Mouse (Mus musculus): ENCODE results near the gene Rnf11. TPM values are rescaled to one million over a fixed set of nuclear protein-coding genes. Genes with fewer than 3 reads are reported as not detected.

Rnf11 gene
- total and polyA plus RNA-seq, 3 experiments, result 14.0 to 44.9 (median 44.4) TPM

DNA sequence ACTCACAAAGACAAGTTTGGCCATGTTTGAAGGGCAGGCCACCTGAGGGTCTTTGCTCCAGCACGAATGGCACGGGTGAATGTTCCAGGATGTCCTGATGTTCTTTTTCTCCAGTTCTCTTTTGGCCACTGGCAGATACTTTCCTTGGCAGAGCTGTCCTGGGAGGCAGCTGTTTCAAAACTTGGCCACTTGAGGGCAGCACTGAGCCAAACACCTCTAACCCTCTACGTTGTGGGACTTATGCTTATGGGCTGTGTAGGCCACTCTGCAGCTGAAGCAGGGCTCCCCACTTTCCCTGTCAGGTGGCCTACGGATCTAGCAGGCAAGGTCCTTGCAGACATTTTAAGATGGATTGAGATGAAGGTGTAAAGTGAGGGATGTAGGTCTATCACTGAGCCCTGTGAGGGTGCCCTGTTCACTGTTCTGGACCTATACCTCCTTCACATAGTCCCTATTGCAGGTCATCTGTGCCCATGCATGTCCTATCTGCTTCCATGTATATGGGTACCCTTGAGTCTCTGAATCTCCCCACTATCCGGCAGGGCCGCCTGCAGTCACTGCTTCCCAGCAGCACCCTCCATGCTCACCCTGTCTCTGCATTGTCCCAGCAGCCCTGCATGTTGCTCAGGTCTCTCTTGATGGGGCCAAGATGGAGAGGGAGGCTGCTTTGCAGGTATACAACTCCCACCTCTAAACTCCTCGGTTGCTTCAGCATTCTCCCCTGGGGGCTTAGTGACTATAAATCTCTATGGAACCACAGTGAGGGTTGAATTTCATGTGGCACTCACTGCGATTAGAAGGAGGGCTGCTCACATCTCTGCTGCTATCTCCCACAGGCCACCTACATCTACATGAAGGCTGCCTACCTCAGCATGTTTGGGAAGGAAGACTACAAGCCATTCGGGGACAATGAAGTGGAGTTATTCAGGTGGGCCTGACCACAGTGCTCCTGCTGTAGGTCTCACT is 46.3 kb downstream of the Rnf11 start:
- TF ChIP-seq GATA2 (IDR thresholded peaks at IDR 0.05; ENCODE audit: borderline replicate concordance, low read depth, low read length) (no peak), TAL1 (conservative IDR thresholded peaks at IDR 0.05; ENCODE audit: low read depth, low read length) (no peak), POLR2AphosphoS5 (IDR thresholded peaks at IDR 0.05; ENCODE audit: insufficient replicate concordance, low read depth, low read length) (no peak), CTCF (IDR thresholded peaks at IDR 0.05; ENCODE audit: low read depth, low read length) (peak; percentile 93), GATA1 (IDR thresholded peaks at IDR 0.05; ENCODE audit: borderline replicate concordance, low read length) (no peak)
- Histone ChIP-seq H3K9me3 (replicated peaks) (no peaks in the 10 kb centered on the region), H3K36me3 (replicated peaks) (peaks cover 75% of the 10 kb centered on the region), H3K4me3 (ENCODE audit: low read depth, low read length) (no peak overlapping the region), H3K27me3 (ENCODE audit: insufficient read depth, low read length) (no peaks in the 10 kb centered on the region), H3K4me1 (ENCODE audit: insufficient read depth, low read depth, low read length) (peaks cover 32% of the 10 kb centered on the region)
- ATAC-seq (ENCODE audit: extremely low read depth, insufficient number of reproducible peaks, low FRiP score, poor library complexity, severe bottlenecking) (peak; percentile 75), DNase-seq (ENCODE audit: low spot score) (peak; percentile 27)

GRCm38 (mm10) chr4:109434256-109434655 is 50.3 kb downstream of the Rnf11 start:
- Histone ChIP-seq H3K4me3 (ENCODE audit: low read depth, low read length) (no peak overlapping the region), H3K4me1 (ENCODE audit: insufficient read depth, low read depth, low read length) (peaks cover 26% of the 10 kb centered on the region), H3K27me3 (ENCODE audit: insufficient read depth, low read length) (no peaks in the 10 kb centered on the region), H3K9me3 (replicated peaks) (no peaks in the 10 kb centered on the region), H3K36me3 (replicated peaks) (peaks cover 66% of the 10 kb centered on the region)
- DNase-seq (ENCODE audit: low spot score), result no peak
- no peak for TF ChIP-seq CTCF (IDR thresholded peaks at IDR 0.05; ENCODE audit: low read depth, low read length)
- TF ChIP-seq GATA2 (IDR thresholded peaks at IDR 0.05; ENCODE audit: borderline replicate concordance, low read depth, low read length), result no peak
- ATAC-seq (ENCODE audit: extremely low read depth, insufficient number of reproducible peaks, low FRiP score, poor library complexity, severe bottlenecking), result no peak

GRCm38 (mm10) chr4:109433641-109434040 is 50.9 kb downstream of the Rnf11 start:
- no peaks in the 10 kb centered on the region for H3K27me3 ChIP-seq (ENCODE audit: insufficient read depth, low read length)
- H3K9me3 ChIP-seq (replicated peaks), result no peaks in the 10 kb centered on the region
- DNase-seq (ENCODE audit: low spot score) (no peak), ATAC-seq (ENCODE audit: extremely low read depth, insufficient number of reproducible peaks, low FRiP score, poor library complexity, severe bottlenecking) (no peak)
- H3K36me3 ChIP-seq (replicated peaks), result peaks cover 64% of the 10 kb centered on the region
- H3K4me1 ChIP-seq (ENCODE audit: insufficient read depth, low read depth, low read length), result peaks cover 21% of the 10 kb centered on the region
- TF ChIP-seq CTCF (IDR thresholded peaks at IDR 0.05; ENCODE audit: low read depth, low read length) (no peak), GATA1 (IDR thresholded peaks at IDR 0.05; ENCODE audit: borderline replicate concordance, low read length) (no peak), TAL1 (conservative IDR thresholded peaks at IDR 0.05; ENCODE audit: low read depth, low read length) (no peak), POLR2AphosphoS5 (IDR thresholded peaks at IDR 0.05; ENCODE audit: insufficient replicate concordance, low read depth, low read length) (no peak), GATA2 (IDR thresholded peaks at IDR 0.05; ENCODE audit: borderline replicate concordance, low read depth, low read length) (no peak)
- H3K4me3 ChIP-seq (ENCODE audit: low read depth, low read length), result no peak overlapping the region

DNA sequence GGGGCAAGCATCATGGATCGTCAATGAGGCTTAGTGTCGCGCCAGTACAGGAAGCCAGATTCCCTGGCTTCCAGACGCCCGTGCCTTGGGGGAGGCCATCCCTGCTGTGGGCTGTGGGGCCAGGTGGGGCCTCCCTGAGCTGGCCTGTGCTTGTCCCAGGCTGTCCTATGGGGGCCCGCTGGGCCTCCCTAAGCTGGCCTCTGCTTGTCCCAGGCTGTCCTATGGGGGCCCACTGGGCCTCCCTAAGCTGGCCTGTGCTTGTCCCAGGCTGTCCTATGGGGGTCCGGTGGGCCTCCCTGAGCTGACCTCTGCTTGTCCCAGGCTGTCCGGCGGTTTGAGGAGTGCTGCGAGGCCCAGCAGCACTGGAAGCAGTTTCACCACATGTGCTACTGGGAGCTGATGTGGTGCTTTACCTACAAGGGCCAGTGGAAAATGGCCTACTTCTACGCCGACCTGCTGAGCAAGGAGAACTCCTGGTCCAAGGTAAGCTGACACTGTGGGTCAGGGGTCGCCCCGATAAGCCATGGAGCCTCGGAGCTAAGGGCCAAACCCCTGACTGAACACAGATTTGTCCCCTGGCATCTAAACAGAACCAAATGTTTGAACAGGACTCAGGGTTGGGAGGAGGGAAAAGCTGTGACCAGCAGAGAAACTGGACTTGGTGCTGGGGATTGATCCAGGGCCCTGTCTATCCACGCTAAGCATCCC is 51.7 kb downstream of the Rnf11 start:
- ATAC-seq (ENCODE audit: extremely low read depth, insufficient number of reproducible peaks, low FRiP score, poor library complexity, severe bottlenecking) (no peak), DNase-seq (ENCODE audit: low spot score) (no peak)
- Histone ChIP-seq H3K4me1 (ENCODE audit: insufficient read depth, low read depth, low read length) (peaks cover 15% of the 10 kb centered on the region), H3K9me3 (replicated peaks) (no peaks in the 10 kb centered on the region), H3K4me3 (ENCODE audit: low read depth, low read length) (no peak overlapping the region), H3K36me3 (replicated peaks) (peaks cover 64% of the 10 kb centered on the region), H3K27me3 (ENCODE audit: insufficient read depth, low read length) (no peaks in the 10 kb centered on the region)
- TF ChIP-seq POLR2AphosphoS5 (IDR thresholded peaks at IDR 0.05; ENCODE audit: insufficient replicate concordance, low read depth, low read length) (no peak), CTCF (IDR thresholded peaks at IDR 0.05; ENCODE audit: low read depth, low read length) (no peak), TAL1 (conservative IDR thresholded peaks at IDR 0.05; ENCODE audit: low read depth, low read length) (no peak), GATA1 (IDR thresholded peaks at IDR 0.05; ENCODE audit: borderline replicate concordance, low read length) (no peak), GATA2 (IDR thresholded peaks at IDR 0.05; ENCODE audit: borderline replicate concordance, low read depth, low read length) (no peak)

- peaks cover 18% of the 10 kb centered on the region for H3K4me1 ChIP-seq (ENCODE audit: insufficient read depth, low read depth, low read length)
- peaks cover 73% of the 10 kb centered on the region for H3K36me3 ChIP-seq (replicated peaks)
- DNase-seq (ENCODE audit: low spot score) (peak; percentile 80), ATAC-seq (ENCODE audit: extremely low read depth, insufficient number of reproducible peaks, low FRiP score, poor library complexity, severe bottlenecking) (peak; percentile 84)
- peak overlapping the region; percentile 58; the same call in 1 of the 2 replicates for H3K4me3 ChIP-seq (ENCODE audit: low read depth, low read length)
- H3K9me3 ChIP-seq (replicated peaks), result no peaks in the 10 kb centered on the region
- no peaks in the 10 kb centered on the region for H3K27me3 ChIP-seq (ENCODE audit: insufficient read depth, low read length)
- TF ChIP-seq CTCF (IDR thresholded peaks at IDR 0.05; ENCODE audit: low read depth, low read length), result peak; percentile 81
- TF ChIP-seq GATA2 (IDR thresholded peaks at IDR 0.05; ENCODE audit: borderline replicate concordance, low read depth, low read length), result no peak
These were observed 53.7 kb downstream of the Rnf11 start for GRCm38 (mm10) chr4:109430854-109431253.

- DNase-seq (ENCODE audit: low spot score) (no peak), ATAC-seq (ENCODE audit: extremely low read depth, insufficient number of reproducible peaks, low FRiP score, poor library complexity, severe bottlenecking) (no peak)
- Histone ChIP-seq H3K36me3 (replicated peaks) (peaks cover 72% of the 10 kb centered on the region), H3K4me1 (ENCODE audit: insufficient read depth, low read depth, low read length) (peaks cover 18% of the 10 kb centered on the region), H3K9me3 (replicated peaks) (no peaks in the 10 kb centered on the region), H3K27me3 (ENCODE audit: insufficient read depth, low read length) (no peaks in the 10 kb centered on the region), H3K4me3 (ENCODE audit: low read depth, low read length) (no peak overlapping the region)
- TF ChIP-seq POLR2AphosphoS5 (IDR thresholded peaks at IDR 0.05; ENCODE audit: insufficient replicate concordance, low read depth, low read length) (no peak), TAL1 (conservative IDR thresholded peaks at IDR 0.05; ENCODE audit: low read depth, low read length) (no peak), GATA2 (IDR thresholded peaks at IDR 0.05; ENCODE audit: borderline replicate concordance, low read depth, low read length) (no peak), CTCF (IDR thresholded peaks at IDR 0.05; ENCODE audit: low read depth, low read length) (no peak), GATA1 (IDR thresholded peaks at IDR 0.05; ENCODE audit: borderline replicate concordance, low read length) (no peak)
These were observed 54.3 kb downstream of the Rnf11 start for GRCm38 (mm10) chr4:109430250-109430649.
